Mouse (Mus musculus) cerebellum, adult 2 months (tissue): Measurements from ENCODE around the gene Tnr. TPM values are rescaled to one million over a fixed set of nuclear protein-coding genes. Genes with fewer than 3 reads are reported as not detected.
A peak's percentile ranks its signal among the peaks of the same experiment; 100 is the strongest.

Experiments used
- DNase-seq, 2 experiments: peaks; one replicate each; pipeline ENCODE4 v3.0.0; 2021
- H3K27ac ChIP-seq: fragments of 200-500 bp; 2 replicates; pipeline ENCODE4 v1.5.1; 2012; ENCODE audit warnings: low read length, control low read depth, inconsistent platforms; ENCODE audit not compliant: insufficient read depth
- H3K27me3 ChIP-seq: fragments of 200-500 bp; 2 replicates; pipeline ENCODE4 v1.6.1; 2012; ENCODE audit warnings: inconsistent platforms, mild to moderate bottlenecking, low read length, moderate library complexity; ENCODE audit not compliant: control insufficient read depth, insufficient read depth
- H3K4me1 ChIP-seq: fragments of 200-500 bp; 2 replicates; pipeline ENCODE4 v1.6.1; 2011; ENCODE audit warnings: low read length; ENCODE audit not compliant: control insufficient read depth, insufficient read depth
- H3K4me3 ChIP-seq: fragments of 200-500 bp; replicated peaks from 2 replicates; pipeline ENCODE3; 2011; ENCODE audit warnings: mild to moderate bottlenecking, low read depth, low read length, control low read depth; ENCODE audit not compliant: insufficient read depth
- CTCF ChIP-seq: fragments of 200-500 bp; IDR thresholded peaks from 2 replicates; pipeline ENCODE4 v1.5.1; 2011; ENCODE audit warnings: low read depth, mild to moderate bottlenecking, control low read depth, low read length, moderate library complexity, borderline replicate concordance; ENCODE audit not compliant: insufficient read depth
- POLR2A ChIP-seq: fragments of 200-500 bp; IDR thresholded peaks from 2 replicates; pipeline ENCODE4 v1.6.1; 2011; ENCODE audit warnings: low read length, control low read depth, borderline replicate concordance; ENCODE audit not compliant: insufficient read depth
- WGBS: fragments of 180-500 bp; shearing (Covaris S2); methylation state at CpG from one replicate; pipeline ENCODE4 v1.1.7; 2018; 5-methylcytosine and 5-hydroxymethylcytosine counted together
- polyA plus RNA-seq: library from polyadenylated mRNA; depleted of rRNA; stranded (reverse); fragments of >200 nt; gene quantifications from 2 replicates; pipeline ENCODE4 v1.2.3, GENCODE M21; 2012

Gene Tnr
- polyA plus RNA-seq, 1 experiment = 22.7 TPM

DNA sequence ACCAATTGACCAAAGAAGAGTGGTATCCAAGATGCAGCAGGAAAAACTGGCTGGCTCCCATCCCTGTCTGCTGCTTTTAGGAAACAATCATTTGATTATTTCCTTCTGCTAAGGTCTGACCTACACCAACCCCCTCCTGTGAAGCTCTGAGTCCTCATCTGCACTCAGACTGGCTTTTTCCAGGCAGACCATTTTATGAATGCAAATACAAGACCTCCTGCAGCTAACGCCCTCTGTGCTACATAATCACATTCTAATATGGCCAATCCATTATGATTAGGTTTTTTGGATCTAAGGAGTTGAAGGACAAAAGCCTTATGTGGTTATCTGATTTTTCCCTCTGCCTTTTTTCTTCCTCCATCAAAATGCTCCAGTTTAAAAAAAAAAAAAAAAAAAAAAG is 342.1 kb downstream of the Tnr start:
- DNase-seq = peak in 1 of 2 experiments; percentile 15

DNA sequence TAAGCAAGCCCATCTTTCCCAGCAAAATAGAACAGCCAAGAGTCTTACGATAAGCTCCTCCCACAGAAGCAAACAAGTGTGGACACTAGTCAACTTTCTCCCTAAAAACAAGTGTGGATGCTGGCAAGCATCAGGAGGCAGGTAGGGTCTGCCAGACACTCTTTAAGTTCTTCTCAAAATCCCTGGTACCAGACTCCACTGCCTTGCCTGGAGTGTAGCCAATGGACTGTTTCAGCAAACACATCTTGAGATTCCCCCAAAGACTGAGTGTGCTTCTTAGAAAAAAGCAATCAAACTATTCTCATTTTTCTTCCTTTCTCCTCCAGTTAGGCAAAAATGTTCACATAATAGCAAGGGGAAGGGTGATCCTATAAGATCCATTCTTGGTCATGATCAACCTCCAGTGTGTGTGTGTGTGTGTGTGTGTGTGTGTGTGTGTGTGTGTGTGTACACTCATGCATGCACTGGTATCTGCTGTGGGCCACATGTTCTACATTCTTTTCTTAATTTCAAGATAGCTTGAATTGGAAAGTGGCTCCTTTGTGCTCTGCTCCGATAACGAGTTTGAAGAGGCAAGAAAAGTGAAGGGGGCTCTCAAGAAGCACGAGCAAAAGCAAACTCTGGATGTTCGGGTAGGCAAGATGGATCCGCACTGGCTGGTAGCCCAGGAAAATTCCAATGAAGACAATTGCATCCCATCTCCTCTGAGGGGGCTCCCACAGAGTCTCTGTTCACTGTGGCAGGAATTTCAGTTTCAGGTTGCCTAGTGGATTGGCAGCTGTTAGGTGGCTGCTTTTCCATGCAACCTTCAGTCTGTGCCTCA is 346.3 kb downstream of the Tnr start:
- TF ChIP-seq CTCF (no peak), POLR2A (no peak)
- no peak overlapping the region for H3K4me3 ChIP-seq

More for the DNA sequence above, 342.1 kb downstream of the Tnr start:
- no peak for TF ChIP-seq POLR2A
- no peak for TF ChIP-seq CTCF
- Histone ChIP-seq H3K27me3 (no peaks in the 10 kb centered on the region), H3K4me1 (no peaks in the 10 kb centered on the region), H3K27ac (no peak overlapping the region), H3K4me3 (no peak overlapping the region)
- 66% methylated on average over 1 of the region's 1 CpGs for WGBS

DNA sequence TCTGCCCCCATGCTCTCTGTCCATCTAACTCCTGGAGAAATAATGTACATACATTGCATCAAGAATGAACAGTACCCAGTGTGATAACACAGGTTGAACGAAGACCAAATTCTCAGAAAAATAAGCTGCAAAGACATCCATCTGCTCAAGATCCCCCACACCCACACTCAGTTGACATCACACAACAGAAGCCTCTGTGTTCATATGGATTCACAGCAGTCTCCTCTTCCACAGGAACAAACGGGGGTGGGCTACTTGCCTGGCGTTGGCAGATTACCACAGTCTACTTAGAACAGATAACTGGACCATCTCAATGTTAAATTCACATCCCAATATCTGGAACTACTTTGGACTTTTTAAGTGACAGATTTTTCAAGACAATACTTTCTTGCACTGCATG is 349.3 kb downstream of the Tnr start:
- WGBS = 44% methylated on average over 3 of the region's 3 CpGs
- no peak overlapping the region for H3K4me3 ChIP-seq
- TF ChIP-seq CTCF = no peak
- no peak for TF ChIP-seq POLR2A
- H3K4me1 ChIP-seq = no peaks in the 10 kb centered on the region
- H3K27me3 ChIP-seq = no peaks in the 10 kb centered on the region
- no peak overlapping the region for H3K27ac ChIP-seq
- DNase-seq = no peak

More for the DNA sequence above, 346.3 kb downstream of the Tnr start:
- H3K27me3 ChIP-seq = no peaks in the 10 kb centered on the region
- WGBS = 61% methylated on average over 6 of the region's 6 CpGs
- no peaks in the 10 kb centered on the region for H3K4me1 ChIP-seq
- H3K27ac ChIP-seq = no peak overlapping the region
- DNase-seq = no peak

DNA sequence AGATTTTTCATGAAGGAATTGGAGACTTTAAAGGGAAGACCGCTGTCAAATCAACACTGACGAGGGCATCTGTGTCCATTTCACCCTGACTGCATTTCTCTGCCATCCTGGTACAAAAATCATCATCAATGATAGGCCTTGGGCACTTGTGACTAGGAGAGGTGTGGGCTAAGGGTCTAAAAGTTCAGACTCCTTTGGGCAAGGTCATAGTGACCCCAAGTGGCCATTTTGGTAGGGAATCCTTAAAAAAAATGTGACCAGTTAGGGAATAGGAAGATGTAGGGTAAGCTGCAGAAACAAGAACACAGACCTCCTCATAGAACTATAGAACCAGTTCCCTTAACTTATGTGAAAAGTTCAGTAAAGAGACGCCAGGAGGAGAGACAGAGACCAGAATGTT is 355.1 kb downstream of the Tnr start:
- Histone ChIP-seq H3K4me1 (no peaks in the 10 kb centered on the region), H3K27me3 (no peaks in the 10 kb centered on the region), H3K27ac (no peak overlapping the region), H3K4me3 (no peak overlapping the region)
- WGBS = 61% methylated on average over 3 of the region's 3 CpGs
- TF ChIP-seq CTCF (peak; percentile 53; the same call in 1 of the 2 replicates), POLR2A (no peak)
- DNase-seq = peak; percentile 24 to 37

DNA sequence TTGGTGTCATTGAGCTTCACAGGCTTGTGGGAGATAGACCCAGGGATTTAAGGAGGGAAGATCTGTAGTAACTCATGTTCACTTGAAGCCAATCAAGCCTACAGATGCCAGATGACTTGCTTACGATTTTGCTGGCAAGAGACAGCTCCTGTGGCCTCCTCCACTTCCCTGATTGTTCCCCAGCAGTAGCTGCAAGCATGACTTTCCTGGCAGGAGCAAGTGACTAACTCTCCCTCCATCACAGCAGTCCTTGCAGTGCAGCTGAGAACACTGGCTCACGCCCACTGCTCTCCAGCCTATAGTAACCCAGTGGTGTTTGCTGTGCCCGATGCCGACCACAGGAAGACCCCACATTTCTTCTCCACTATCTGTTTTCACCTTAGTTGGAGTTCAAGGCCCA is 356.3 kb downstream of the Tnr start:
- Histone ChIP-seq H3K27ac (no peak overlapping the region), H3K4me1 (no peaks in the 10 kb centered on the region; the same call in 1 of the 2 replicates), H3K4me3 (no peak overlapping the region), H3K27me3 (no peaks in the 10 kb centered on the region)
- WGBS = 53% methylated on average over 4 of the region's 4 CpGs
- no peak for DNase-seq
- no peak for TF ChIP-seq POLR2A
- no peak for TF ChIP-seq CTCF

DNA sequence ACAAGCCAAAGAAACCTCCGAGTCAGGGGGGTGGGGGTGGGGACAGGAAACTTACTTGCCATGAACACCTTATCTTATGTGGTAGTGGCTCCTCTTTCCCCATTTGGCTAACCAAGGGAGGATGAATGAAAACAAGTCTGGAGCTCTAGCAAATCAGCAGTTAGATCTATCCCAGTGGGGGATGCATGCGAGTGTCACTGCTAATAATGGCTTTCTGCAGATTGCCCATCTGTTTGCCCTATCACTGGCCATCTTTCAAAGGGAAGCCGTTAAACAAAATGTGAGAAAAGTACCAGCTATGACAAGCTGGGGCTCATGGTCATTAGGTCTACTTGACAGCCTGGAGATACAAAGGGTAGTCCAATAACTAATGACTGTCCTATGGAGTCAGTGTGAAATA is 361.9 kb downstream of the Tnr start:
- no peak overlapping the region for H3K27ac ChIP-seq
- H3K27me3 ChIP-seq = no peaks in the 10 kb centered on the region
- DNase-seq = peak; percentile 27 to 53
- H3K4me1 ChIP-seq = peaks cover 4% of the 10 kb centered on the region; the same call in 1 of the 2 replicates
- WGBS = 23% methylated on average over 3 of the region's 3 CpGs
- H3K4me3 ChIP-seq = no peak overlapping the region
- no peak for TF ChIP-seq CTCF
- no peak for TF ChIP-seq POLR2A

DNA sequence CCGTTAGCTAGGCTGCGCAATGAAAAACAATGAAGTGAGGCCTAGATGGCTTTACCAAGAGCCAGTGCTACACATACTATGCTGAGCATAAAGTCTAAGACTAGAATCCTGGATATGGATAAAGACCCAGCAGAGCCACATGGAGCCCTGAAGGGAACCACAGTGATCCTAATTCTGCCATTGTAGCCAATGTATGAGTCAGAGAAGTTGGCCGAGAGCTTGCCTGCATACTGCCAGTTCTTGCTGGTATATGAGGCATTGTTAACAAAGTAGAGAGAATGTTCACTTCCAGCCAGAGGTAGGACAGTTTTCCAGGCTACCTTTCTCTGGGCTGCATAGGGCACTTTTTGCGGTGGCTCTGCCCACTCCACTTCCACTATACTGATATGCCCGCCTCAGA is 365.0 kb downstream of the Tnr start:
- H3K27ac ChIP-seq = no peak overlapping the region
- H3K4me3 ChIP-seq = no peak overlapping the region
- peaks cover 4% of the 10 kb centered on the region; the same call in 1 of the 2 replicates for H3K4me1 ChIP-seq
- H3K27me3 ChIP-seq = no peaks in the 10 kb centered on the region
- WGBS = 83% methylated on average over 5 of the region's 5 CpGs
- DNase-seq = peak; percentile 20 to 71
- TF ChIP-seq CTCF (no peak), POLR2A (no peak)

DNA sequence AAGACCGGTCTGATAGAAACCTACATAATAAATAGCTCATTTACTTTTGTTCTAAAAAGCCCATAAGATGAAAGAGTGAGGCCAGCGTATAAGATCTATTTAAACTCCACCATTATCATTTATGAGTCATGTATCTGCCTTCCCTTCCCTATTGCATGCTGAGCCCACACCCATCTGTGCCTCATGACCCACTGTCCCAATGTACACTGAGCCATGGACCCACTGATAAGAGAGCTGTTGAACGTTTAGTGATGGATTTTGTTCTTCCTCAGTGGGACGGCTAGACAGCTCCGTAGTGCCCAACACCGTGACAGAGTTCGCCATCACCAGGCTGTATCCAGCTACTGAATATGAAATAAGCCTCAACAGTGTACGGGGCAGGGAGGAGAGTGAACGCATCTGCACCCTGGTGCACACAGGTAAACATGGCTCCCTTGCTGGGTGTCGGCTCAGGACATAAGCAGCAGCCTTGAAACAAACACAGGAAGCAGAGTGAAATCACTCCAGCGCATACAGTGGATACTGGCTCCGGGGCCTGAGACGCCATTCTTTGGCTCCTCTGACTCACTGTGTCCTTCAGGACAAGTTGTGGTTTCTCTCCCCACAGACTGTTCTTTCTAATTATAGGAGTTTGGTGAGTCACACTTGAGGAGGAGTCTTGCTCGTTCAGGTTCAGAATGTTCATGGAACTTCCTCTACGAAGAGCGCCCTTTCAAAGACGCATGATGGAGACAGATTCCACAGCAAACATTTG is 365.6 kb downstream of the Tnr start:
- no peak overlapping the region for H3K27ac ChIP-seq
- TF ChIP-seq CTCF = no peak
- no peak for TF ChIP-seq POLR2A

More for the DNA sequence above, 365.6 kb downstream of the Tnr start:
- 94% methylated on average over 17 of the region's 17 CpGs for WGBS
- no peak overlapping the region for H3K4me3 ChIP-seq
- H3K4me1 ChIP-seq = peaks cover 4% of the 10 kb centered on the region; the same call in 1 of the 2 replicates
- no peaks in the 10 kb centered on the region for H3K27me3 ChIP-seq
- no peak for DNase-seq
